Mouse (Mus musculus): ENCODE results near the gene Syt17. TPM values are rescaled to one million over a fixed set of nuclear protein-coding genes. Genes with fewer than 3 reads are reported as not detected.

The Syt17 gene
- polyA plus RNA-seq, 1 experiment from 2014 or later: 13.6 TPM

- H3K27me3 ChIP-seq (ENCODE audit: insufficient read depth, low read length): no peaks in the 10 kb centered on the region
- no peak overlapping the region for H3K27ac ChIP-seq
- ATAC-seq (replicated peaks; ENCODE audit: low FRiP score, low read depth) (no peak), DNase-seq (ENCODE audit: low spot score) (no peak)
- H3K4me2 ChIP-seq (ENCODE audit: low read length): no peak overlapping the region
- H3K4me3 ChIP-seq (replicated peaks; ENCODE audit: low read depth, low read length): no peak overlapping the region
- 84% methylated on average over 9 of the region's 9 CpGs for WGBS
- no peak overlapping the region for H3K9ac ChIP-seq (ENCODE audit: low read depth, low read length)
- no peaks in the 10 kb centered on the region for H3K9me3 ChIP-seq (replicated peaks; ENCODE audit: low read length)
- no peaks in the 10 kb centered on the region for H3K4me1 ChIP-seq (replicated peaks; ENCODE audit: insufficient read depth, low read length)
- H3K36me3 ChIP-seq (ENCODE audit: insufficient read depth, low read length): no peaks in the 10 kb centered on the region
- no peak for TF ChIP-seq CTCF (IDR thresholded peaks at IDR 0.05; ENCODE audit: low read depth)
Observed at GRCm38 (mm10) chr7:118399764-118400163, 48.3 kb downstream of the Syt17 start.

GRCm38 (mm10) chr7:118390705-118391104 is 57.3 kb downstream of the Syt17 start:
- no peaks in the 10 kb centered on the region for H3K27me3 ChIP-seq (ENCODE audit: insufficient read depth, low read length)
- no peaks in the 10 kb centered on the region for H3K36me3 ChIP-seq (ENCODE audit: insufficient read depth, low read length)
- no peak overlapping the region for H3K4me3 ChIP-seq (replicated peaks; ENCODE audit: low read depth, low read length)
- WGBS: 86% methylated on average over 5 of the region's 5 CpGs
- no peaks in the 10 kb centered on the region for H3K4me1 ChIP-seq (replicated peaks; ENCODE audit: insufficient read depth, low read length)
- H3K4me2 ChIP-seq (ENCODE audit: low read length): no peak overlapping the region
- ATAC-seq (replicated peaks; ENCODE audit: low FRiP score, low read depth): no peak
- no peak overlapping the region for H3K27ac ChIP-seq
- H3K9me3 ChIP-seq (replicated peaks; ENCODE audit: low read length): no peaks in the 10 kb centered on the region
- no peak for TF ChIP-seq CTCF (IDR thresholded peaks at IDR 0.05; ENCODE audit: low read depth)
- no peak overlapping the region for H3K9ac ChIP-seq (ENCODE audit: low read depth, low read length)
- DNase-seq (ENCODE audit: low spot score): no peak

GRCm38 (mm10) chr7:118380996-118381395 is 67.0 kb downstream of the Syt17 start:
- TF ChIP-seq CTCF (IDR thresholded peaks at IDR 0.05; ENCODE audit: low read depth): no peak
- Histone ChIP-seq H3K9me3 (replicated peaks; ENCODE audit: low read length) (no peaks in the 10 kb centered on the region), H3K4me1 (replicated peaks; ENCODE audit: insufficient read depth, low read length) (no peaks in the 10 kb centered on the region), H3K27ac (no peak overlapping the region), H3K9ac (ENCODE audit: low read depth, low read length) (no peak overlapping the region), H3K4me2 (ENCODE audit: low read length) (no peak overlapping the region), H3K4me3 (replicated peaks; ENCODE audit: low read depth, low read length) (no peak overlapping the region), H3K27me3 (ENCODE audit: insufficient read depth, low read length) (no peaks in the 10 kb centered on the region), H3K36me3 (ENCODE audit: insufficient read depth, low read length) (no peaks in the 10 kb centered on the region)
- WGBS: 91% methylated on average over 5 of the region's 5 CpGs
- DNase-seq (ENCODE audit: low spot score): no peak
- ATAC-seq (replicated peaks; ENCODE audit: low FRiP score, low read depth): no peak

- ATAC-seq (replicated peaks; ENCODE audit: low FRiP score, low read depth) (no peak), DNase-seq (ENCODE audit: low spot score) (no peak)
- Histone ChIP-seq H3K27me3 (ENCODE audit: insufficient read depth, low read length) (no peaks in the 10 kb centered on the region), H3K9ac (ENCODE audit: low read depth, low read length) (no peak overlapping the region), H3K9me3 (replicated peaks; ENCODE audit: low read length) (no peaks in the 10 kb centered on the region), H3K4me2 (ENCODE audit: low read length) (no peak overlapping the region), H3K27ac (no peak overlapping the region), H3K4me1 (replicated peaks; ENCODE audit: insufficient read depth, low read length) (no peaks in the 10 kb centered on the region), H3K36me3 (ENCODE audit: insufficient read depth, low read length) (no peaks in the 10 kb centered on the region), H3K4me3 (replicated peaks; ENCODE audit: low read depth, low read length) (no peak overlapping the region)
- 57% methylated on average over 3 of the region's 3 CpGs for WGBS
- no peak for TF ChIP-seq CTCF (IDR thresholded peaks at IDR 0.05; ENCODE audit: low read depth)
Observed at GRCm38 (mm10) chr7:118380056-118380455, 68.0 kb downstream of the Syt17 start.

- H3K27ac ChIP-seq: no peak overlapping the region
- ATAC-seq (replicated peaks; ENCODE audit: low FRiP score, low read depth): no peak
- no peaks in the 10 kb centered on the region for H3K36me3 ChIP-seq (ENCODE audit: insufficient read depth, low read length)
- WGBS: 90% methylated on average over 4 of the region's 4 CpGs
- no peaks in the 10 kb centered on the region for H3K9me3 ChIP-seq (replicated peaks; ENCODE audit: low read length)
- no peaks in the 10 kb centered on the region for H3K27me3 ChIP-seq (ENCODE audit: insufficient read depth, low read length)
- no peak overlapping the region for H3K9ac ChIP-seq (ENCODE audit: low read depth, low read length)
- no peak for DNase-seq (ENCODE audit: low spot score)
- H3K4me1 ChIP-seq (replicated peaks; ENCODE audit: insufficient read depth, low read length): no peaks in the 10 kb centered on the region
- H3K4me2 ChIP-seq (ENCODE audit: low read length): no peak overlapping the region
- no peak overlapping the region for H3K4me3 ChIP-seq (replicated peaks; ENCODE audit: low read depth, low read length)
- no peak for TF ChIP-seq CTCF (IDR thresholded peaks at IDR 0.05; ENCODE audit: low read depth)
Observed at GRCm38 (mm10) chr7:118376590-118376989, 71.4 kb downstream of the Syt17 start.

- Histone ChIP-seq H3K9me3 (replicated peaks; ENCODE audit: low read length) (no peaks in the 10 kb centered on the region), H3K27ac (no peak overlapping the region), H3K27me3 (ENCODE audit: insufficient read depth, low read length) (no peaks in the 10 kb centered on the region), H3K9ac (ENCODE audit: low read depth, low read length) (no peak overlapping the region), H3K4me1 (replicated peaks; ENCODE audit: insufficient read depth, low read length) (no peaks in the 10 kb centered on the region), H3K36me3 (ENCODE audit: insufficient read depth, low read length) (no peaks in the 10 kb centered on the region), H3K4me2 (ENCODE audit: low read length) (no peak overlapping the region), H3K4me3 (replicated peaks; ENCODE audit: low read depth, low read length) (no peak overlapping the region)
- TF ChIP-seq CTCF (IDR thresholded peaks at IDR 0.05; ENCODE audit: low read depth): no peak
- ATAC-seq (replicated peaks; ENCODE audit: low FRiP score, low read depth) (no peak), DNase-seq (ENCODE audit: low spot score) (no peak)
- 90% methylated on average over 3 of the region's 3 CpGs for whole genome bisulfite sequencing
Observed at GRCm38 (mm10) chr7:118375341-118375740, 72.7 kb downstream of the Syt17 start.

- no peak for TF ChIP-seq CTCF (IDR thresholded peaks at IDR 0.05; ENCODE audit: low read depth)
- Histone ChIP-seq H3K9ac (ENCODE audit: low read depth, low read length) (no peak overlapping the region), H3K4me3 (replicated peaks; ENCODE audit: low read depth, low read length) (no peak overlapping the region), H3K9me3 (replicated peaks; ENCODE audit: low read length) (no peaks in the 10 kb centered on the region), H3K4me1 (replicated peaks; ENCODE audit: insufficient read depth, low read length) (no peaks in the 10 kb centered on the region), H3K27me3 (ENCODE audit: insufficient read depth, low read length) (no peaks in the 10 kb centered on the region), H3K4me2 (ENCODE audit: low read length) (no peak overlapping the region), H3K27ac (no peak overlapping the region), H3K36me3 (ENCODE audit: insufficient read depth, low read length) (no peaks in the 10 kb centered on the region)
- WGBS: 92% methylated on average over 5 of the region's 5 CpGs
- ATAC-seq (replicated peaks; ENCODE audit: low FRiP score, low read depth): no peak
- DNase-seq (ENCODE audit: low spot score): no peak
Observed at GRCm38 (mm10) chr7:118371361-118371760, 76.7 kb downstream of the Syt17 start.
